Mouse (Mus musculus) left cerebral cortex, adult 2 months (tissue): ENCODE measurements around the gene Cdc123. TPM values are rescaled to one million over a fixed set of nuclear protein-coding genes. Genes with fewer than 3 reads are reported as not detected.
"Not testable (repeated sequence)": the region's sequence is repeated elsewhere in the genome, so short reads cannot be mapped to it uniquely, and the experiment has no call there.

Source experiments
- DNase-seq, 2 experiments: peaks; one replicate each; pipeline ENCODE4 v3.0.0; 2021 to 2022; ENCODE audit warnings: low spot score in 2 of 2, mixed read lengths in 1 of 2; ENCODE audit errors: extremely low spot score in 1 of 2
- H3K27ac ChIP-seq: fragments of 200-600 bp; 2 replicates; pipeline ENCODE4 v1.8.1; 2022
- H3K4me3 ChIP-seq: fragments of 200-600 bp; 2 replicates; pipeline ENCODE4 v1.8.1; 2022
- CTCF ChIP-seq: fragments of 200-600 bp; IDR thresholded peaks from 2 replicates; pipeline ENCODE4 v1.8.1; 2022; ENCODE audit warnings: antibody characterized with exemption, mild to moderate bottlenecking, moderate library complexity
- intact Hi-C: fragments of 180-260 bp; cut with DNase I; formaldehyde crosslinking; loops from one replicate; pipeline ENCODE4 v1.15.1; 2025
- total RNA-seq, 2 experiments: library from RNA; stranded (reverse); gene quantifications; 2 replicates each; pipeline ENCODE4 v1.2.3; 2021

The Cdc123 gene
- total RNA-seq, 2 experiments from 2014 or later: 148 to 155 TPM

GRCm38 (mm10) chr2:5840815-5841214, 4.1 kb downstream of the Cdc123 start:
- intact Hi-C loops: no loop called here
- H3K27ac ChIP-seq: no peak overlapping the region

GRCm38 (mm10) chr2:5825265-5825913, 19.6 kb downstream of the Cdc123 start:
- no peak overlapping the region for H3K4me3 ChIP-seq
- no peak overlapping the region for H3K27ac ChIP-seq
- DNase-seq: no peak
- intact Hi-C loops: no loop called here
- no peak for TF ChIP-seq CTCF

More at GRCm38 (mm10) chr2:5840815-5841214, 4.1 kb downstream of the Cdc123 start:
- no peak for DNase-seq
- TF ChIP-seq CTCF: no peak
- H3K4me3 ChIP-seq: no peak overlapping the region

GRCm38 (mm10) chr2:5824685-5825084, 20.3 kb downstream of the Cdc123 start:
- TF ChIP-seq CTCF: no peak
- no peak overlapping the region for H3K4me3 ChIP-seq
- H3K27ac ChIP-seq: no peak overlapping the region
- intact Hi-C loops: loop anchor here (5.0 kb wide), 1 partner anchor 742 kb away; no protein-coding TSS in a partner anchor
- no peak for DNase-seq

- no peak overlapping the region for H3K27ac ChIP-seq
- DNase-seq: no peak
- intact Hi-C loops: loop anchor here (5.0 kb wide), 1 partner anchor 742 kb away; no protein-coding TSS in a partner anchor
- TF ChIP-seq CTCF: peak; percentile 62
- H3K4me3 ChIP-seq: no peak overlapping the region
Measured at GRCm38 (mm10) chr2:5824213-5824612, 20.8 kb downstream of the Cdc123 start.

GRCm38 (mm10) chr2:5822449-5822848, 22.5 kb downstream of the Cdc123 start:
- no peak for DNase-seq

GRCm38 (mm10) chr2:5821264-5821663, 23.7 kb downstream of the Cdc123 start:
- intact Hi-C loops: loop anchor here (5.0 kb wide), 1 partner anchor 739 kb away; no protein-coding TSS in a partner anchor
- DNase-seq: no peak
- no peak for TF ChIP-seq CTCF
- H3K4me3 ChIP-seq: no peak overlapping the region
- no peak overlapping the region for H3K27ac ChIP-seq

More at GRCm38 (mm10) chr2:5822449-5822848, 22.5 kb downstream of the Cdc123 start:
- TF ChIP-seq CTCF: no peak
- intact Hi-C loops: loop anchor here (5.0 kb wide), 1 partner anchor 740 kb away; no protein-coding TSS in a partner anchor
- no peak overlapping the region for H3K27ac ChIP-seq
- H3K4me3 ChIP-seq: no peak overlapping the region

GRCm38 (mm10) chr2:5811235-5811782, 33.7 kb downstream of the Cdc123 start:
- DNase-seq: no peak
- TF ChIP-seq CTCF: no peak
- intact Hi-C loops: no loop called here
- Histone ChIP-seq H3K27ac (no peak overlapping the region), H3K4me3 (no peak overlapping the region)

GRCm38 (mm10) chr2:5810036-5810718, 34.8 kb downstream of the Cdc123 start:
- intact Hi-C loops: no loop called here
- Histone ChIP-seq H3K27ac (no peak overlapping the region), H3K4me3 (no peak overlapping the region)
- DNase-seq: no peak
- TF ChIP-seq CTCF: no peak

- not testable (repeated sequence) for H3K27ac ChIP-seq, DNase-seq, H3K4me3 ChIP-seq
- TF ChIP-seq CTCF: peak; percentile 55
- intact Hi-C loops: loop anchor here (10.0 kb wide), 1 partner anchor 891 kb away; the partner anchor contains the start of gene Phyh
Measured at GRCm38 (mm10) chr2:5806201-5806600, 38.8 kb downstream of the Cdc123 start.

GRCm38 (mm10) chr2:5805228-5805627, 39.7 kb downstream of the Cdc123 start:
- Histone ChIP-seq H3K4me3 (no peak overlapping the region), H3K27ac (no peak overlapping the region)
- intact Hi-C loops: loop anchor here (10.0 kb wide), 1 partner anchor 890 kb away; the partner anchor contains the start of gene Phyh
- TF ChIP-seq CTCF: no peak
- DNase-seq: no peak

GRCm38 (mm10) chr2:5804440-5805045, 40.4 kb downstream of the Cdc123 start:
- Histone ChIP-seq H3K4me3 (no peak overlapping the region), H3K27ac (no peak overlapping the region)
- no peak for DNase-seq
- intact Hi-C loops: loop anchor here (10.0 kb wide), 1 partner anchor 890 kb away; the partner anchor contains the start of gene Phyh
- TF ChIP-seq CTCF: no peak
